Comparison of ENCODE assay signal across 10 mouse cellular contexts in genomic region chr4:140673527-140674264, GRCm38 (mm10). TPM values are rescaled to one million over a fixed set of nuclear protein-coding genes. Genes with fewer than 3 reads are reported as not detected.
DNase-seq lines count a peak whose midpoint lies in the region; ATAC-seq and TF ChIP-seq lines count a peak whose summit lies in the region.
"Had no signal": no experiment of that assay in that cellular context is flagged by ENCODE, and none has a peak within 500 bp of the region (broad histone marks: within the 10 kb centered on the region; RNA-seq: fewer than 3 reads in every experiment).

No protein-coding gene starts in this region.

- DNase-seq in heart, adult 8-10 months (ENCODE audit: low spot score) = no peak
- no peak for DNase-seq in lung, embryonic 14.5 days
- no peak for DNase-seq in lung, postnatal 10 days
- no peak for DNase-seq in cerebellum, postnatal 25 days
- no peak for DNase-seq in right cerebral cortex, postnatal 25 days

- 53% methylated on average over 12 of the region's 12 CpGs for WGBS in heart, embryonic 12.5 days
- WGBS in lung, embryonic 14.5 days = 58% methylated on average over 12 of the region's 12 CpGs
- WGBS in embryonic facial prominence, embryonic 13.5 days = 46% methylated on average over 12 of the region's 12 CpGs
- 45% methylated on average over 12 of the region's 12 CpGs for WGBS in liver, embryonic 16.5 days (ENCODE audit: insufficient replicate concordance)

- H3K9me3 ChIP-seq in heart, embryonic 12.5 days (replicated peaks) = no peaks in the 10 kb centered on the region
- H3K9me3 ChIP-seq in lung, embryonic 14.5 days (ENCODE audit: low read depth, low read length) = no peaks in the 10 kb centered on the region
- H3K9me3 ChIP-seq in embryonic facial prominence, embryonic 13.5 days = no peaks in the 10 kb centered on the region
- H3K9me3 ChIP-seq in liver, embryonic 16.5 days (replicated peaks; ENCODE audit: control insufficient read depth, low read length) = no peaks in the 10 kb centered on the region

- H3K4me2 ChIP-seq in heart, embryonic 12.5 days = no peak overlapping the region
- H3K4me2 ChIP-seq in lung, embryonic 14.5 days = no peak overlapping the region
- H3K4me2 ChIP-seq in embryonic facial prominence, embryonic 13.5 days = no peak overlapping the region
- no peak overlapping the region for H3K4me2 ChIP-seq in liver, embryonic 16.5 days (ENCODE audit: low read depth, low read length)

- H3K9ac ChIP-seq in heart, embryonic 12.5 days = no peak overlapping the region
- no peak overlapping the region for H3K9ac ChIP-seq in lung, embryonic 14.5 days
- H3K9ac ChIP-seq in embryonic facial prominence, embryonic 13.5 days = no peak overlapping the region
- no peak overlapping the region for H3K9ac ChIP-seq in liver, embryonic 16.5 days (ENCODE audit: low read depth, low read length)

- H3K27me3 ChIP-seq in heart, embryonic 12.5 days (replicated peaks) = no peaks in the 10 kb centered on the region
- no peaks in the 10 kb centered on the region for H3K27me3 ChIP-seq in lung, embryonic 14.5 days (ENCODE audit: insufficient read depth, low read length)
- no peaks in the 10 kb centered on the region for H3K27me3 ChIP-seq in embryonic facial prominence, embryonic 13.5 days
- H3K27me3 ChIP-seq in liver, embryonic 16.5 days (ENCODE audit: control insufficient read depth, insufficient read depth, low read depth, low read length) = no peaks in the 10 kb centered on the region

- no peak for TF ChIP-seq CTCF in lung, embryonic 14.5 days (IDR thresholded peaks at IDR 0.05; ENCODE audit: low read depth)

- H3K27ac ChIP-seq in heart, embryonic 12.5 days (ENCODE audit: poor library complexity, severe bottlenecking) = no peak overlapping the region
- H3K27ac ChIP-seq in lung, embryonic 14.5 days (ENCODE audit: low read depth) = no peak overlapping the region
- no peak overlapping the region for H3K27ac ChIP-seq in embryonic facial prominence, embryonic 13.5 days
- H3K27ac ChIP-seq in liver, embryonic 16.5 days (ENCODE audit: low read length) = no peak overlapping the region
- H3K27ac ChIP-seq: left cerebral cortex, adult 2 months had no signal

- ATAC-seq in heart, embryonic 12.5 days (ENCODE audit: insufficient number of reproducible peaks, low FRiP score) = peak; percentile 51; the same call in 1 of the 2 replicates
- 0 out of 2 replicates have a peak, but pooled peaks have one; percentile 48 for ATAC-seq in lung, embryonic 14.5 days (ENCODE audit: insufficient read depth)
- ATAC-seq in embryonic facial prominence, embryonic 13.5 days (ENCODE audit: insufficient number of reproducible peaks, insufficient read depth, low FRiP score, low TSS enrichment, low read depth) = 0 out of 2 replicates have a peak, but pooled peaks have one; percentile 34
- ATAC-seq in liver, embryonic 16.5 days (ENCODE audit: low read depth) = peak; percentile 51

- H3K4me3 ChIP-seq in heart, embryonic 12.5 days = no peak overlapping the region
- no peak overlapping the region for H3K4me3 ChIP-seq in lung, embryonic 14.5 days (ENCODE audit: low read depth, low read length)
- H3K4me3 ChIP-seq in embryonic facial prominence, embryonic 13.5 days = no peak overlapping the region
- no peak overlapping the region for H3K4me3 ChIP-seq in liver, embryonic 16.5 days (ENCODE audit: low read depth, low read length)
- H3K4me3 ChIP-seq: left cerebral cortex, adult 2 months; myocyte had no signal

- no peaks in the 10 kb centered on the region for H3K36me3 ChIP-seq in heart, embryonic 12.5 days
- no peaks in the 10 kb centered on the region for H3K36me3 ChIP-seq in lung, embryonic 14.5 days (ENCODE audit: insufficient read depth)
- no peaks in the 10 kb centered on the region for H3K36me3 ChIP-seq in embryonic facial prominence, embryonic 13.5 days
- H3K36me3 ChIP-seq in liver, embryonic 16.5 days (ENCODE audit: control insufficient read depth, insufficient read depth) = no peaks in the 10 kb centered on the region

- H3K4me1 ChIP-seq in heart, embryonic 12.5 days (replicated peaks) = 0 out of 2 replicates have a peak, but pooled peaks cover 4% of the 10 kb centered on the region
- H3K4me1 ChIP-seq in lung, embryonic 14.5 days (ENCODE audit: insufficient read depth) = no peaks in the 10 kb centered on the region; the same call in 1 of the 2 replicates
- H3K4me1 ChIP-seq in embryonic facial prominence, embryonic 13.5 days = no peaks in the 10 kb centered on the region
- H3K4me1 ChIP-seq in liver, embryonic 16.5 days (ENCODE audit: control insufficient read depth, low read depth, low read length) = no peaks in the 10 kb centered on the region

RNA-seq across cellular contexts. Expression of gene Arhgef10l, which starts 7.9 kb away (rescaled TPM):
- polyA plus RNA-seq in heart, embryonic 12.5 days (2016; fragmentation: Nextera tagmentation; extraction: Ambion mirVana) = 20.1 and 21.0 TPM in 2 replicates
- 10 to 100 TPM; 59.6 to 80.5 (median 71.9) TPM for total RNA-seq in heart, adult 8-10 months (2022)
- polyA plus RNA-seq in lung, embryonic 14.5 days (2014; fragmentation: Nextera tagmentation; extraction: Ambion mirVana) = 13.5 and 16.1 TPM in 2 replicates
- 11.5 and 11.6 TPM in 2 replicates for polyA plus RNA-seq in embryonic facial prominence, embryonic 13.5 days (2015; fragmentation: Nextera tagmentation; extraction: Ambion mirVana)
- polyA plus RNA-seq in liver, embryonic 16.5 days (2015; fragmentation: Nextera tagmentation; extraction: Ambion mirVana) = 5.7 and 6.6 TPM in 2 replicates

RNA-seq across cellular contexts. Expression of gene Rcc2, which starts 26.6 kb away (rescaled TPM):
- polyA plus RNA-seq in heart, embryonic 12.5 days (2016; fragmentation: Nextera tagmentation; extraction: Ambion mirVana) = 38.5 and 40.6 TPM in 2 replicates
- 10 to 100 TPM; 11.4 to 12.5 (median 11.9) TPM for total RNA-seq in heart, adult 8-10 months (2022)
- polyA plus RNA-seq in lung, embryonic 14.5 days (2014; fragmentation: Nextera tagmentation; extraction: Ambion mirVana) = 54.9 and 62.8 TPM in 2 replicates
- 43.5 and 44.2 TPM in 2 replicates for polyA plus RNA-seq in embryonic facial prominence, embryonic 13.5 days (2015; fragmentation: Nextera tagmentation; extraction: Ambion mirVana)
- 8.9 and 9.7 TPM in 2 replicates for polyA plus RNA-seq in liver, embryonic 16.5 days (2015; fragmentation: Nextera tagmentation; extraction: Ambion mirVana)
